Mouse (Mus musculus): ENCODE measurements around the gene Hsd11b1. TPM values are rescaled to one million over a fixed set of nuclear protein-coding genes. Genes with fewer than 3 reads are reported as not detected.

The Hsd11b1 gene
- polyA plus RNA-seq, 1 experiment from 2014 or later, result 0.14 TPM

DNA sequence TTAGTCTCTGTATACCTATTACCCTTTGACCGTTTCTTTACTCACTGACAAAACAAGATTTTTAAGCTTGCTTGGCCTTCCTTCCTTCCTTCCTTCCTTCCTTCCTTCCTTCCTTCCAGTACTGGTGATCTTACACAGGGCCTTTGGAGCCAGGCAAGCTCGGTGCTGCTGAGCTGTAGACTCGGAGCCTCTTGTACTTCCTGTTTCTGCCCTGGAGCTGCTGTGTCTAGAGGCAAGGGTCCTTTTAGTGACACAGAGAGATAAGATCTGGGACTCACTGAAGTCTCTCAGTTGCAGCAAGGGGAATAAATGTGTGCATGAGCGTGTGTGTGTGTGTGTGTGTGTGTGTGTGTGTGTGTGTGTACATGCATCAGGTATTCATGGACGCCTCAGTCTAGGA lies 32.9 kb downstream of the Hsd11b1 start:
- Histone ChIP-seq H3K9me3 (no peaks in the 10 kb centered on the region), H3K4me1 (peaks cover 23% of the 10 kb centered on the region), H3K27ac (no peak overlapping the region), H3K27me3 (ENCODE audit: poor library complexity, severe bottlenecking) (no peaks in the 10 kb centered on the region), H3K36me3 (replicated peaks) (no peaks in the 10 kb centered on the region), H3K4me3 (no peak overlapping the region)
- WGBS, result 75% methylated on average over 5 of the region's 5 CpGs
- no peak for DNase-seq (ENCODE audit: extremely low spot score, low spot score)

DNA sequence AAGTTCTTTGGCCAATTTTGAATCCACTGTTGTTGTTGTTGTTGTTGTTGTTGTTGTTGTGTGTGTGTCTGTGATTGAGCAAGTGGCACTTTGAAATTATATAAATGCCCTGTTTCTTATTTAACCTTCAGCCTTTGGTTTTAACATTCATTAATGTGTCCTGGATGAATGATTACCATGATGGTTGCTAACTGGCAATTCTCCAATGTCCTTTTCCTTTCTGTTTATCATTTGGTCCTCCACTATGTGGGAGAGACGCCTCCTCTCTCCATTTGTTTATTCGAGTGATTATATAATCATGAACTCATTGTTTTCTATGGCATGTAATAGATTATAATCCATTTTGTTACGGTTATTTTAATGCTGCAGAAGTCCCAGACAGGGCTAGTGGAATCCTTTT lies 33.3 kb downstream of the Hsd11b1 start:
- Histone ChIP-seq H3K27me3 (ENCODE audit: poor library complexity, severe bottlenecking) (no peaks in the 10 kb centered on the region), H3K9me3 (no peaks in the 10 kb centered on the region), H3K4me3 (no peak overlapping the region), H3K36me3 (replicated peaks) (no peaks in the 10 kb centered on the region), H3K4me1 (peaks cover 27% of the 10 kb centered on the region), H3K27ac (no peak overlapping the region)
- WGBS, result 87% methylated on average over 3 of the region's 3 CpGs
- DNase-seq (ENCODE audit: extremely low spot score, low spot score), result no peak

GRCm38 (mm10) chr1:193229570-193229969 lies 34.3 kb downstream of the Hsd11b1 start:
- no peak for DNase-seq (ENCODE audit: extremely low spot score, low spot score)
- no peaks in the 10 kb centered on the region for H3K9me3 ChIP-seq
- WGBS, result 94% methylated on average over 5 of the region's 5 CpGs
- no peaks in the 10 kb centered on the region for H3K36me3 ChIP-seq (replicated peaks)
- H3K4me3 ChIP-seq, result no peak overlapping the region
- H3K27me3 ChIP-seq (ENCODE audit: poor library complexity, severe bottlenecking), result no peaks in the 10 kb centered on the region
- peaks cover 32% of the 10 kb centered on the region for H3K4me1 ChIP-seq
- no peak overlapping the region for H3K27ac ChIP-seq

- WGBS, result 70% methylated on average over 4 of the region's 4 CpGs
These were observed 36.3 kb downstream of the Hsd11b1 start for GRCm38 (mm10) chr1:193227537-193227936.

DNA sequence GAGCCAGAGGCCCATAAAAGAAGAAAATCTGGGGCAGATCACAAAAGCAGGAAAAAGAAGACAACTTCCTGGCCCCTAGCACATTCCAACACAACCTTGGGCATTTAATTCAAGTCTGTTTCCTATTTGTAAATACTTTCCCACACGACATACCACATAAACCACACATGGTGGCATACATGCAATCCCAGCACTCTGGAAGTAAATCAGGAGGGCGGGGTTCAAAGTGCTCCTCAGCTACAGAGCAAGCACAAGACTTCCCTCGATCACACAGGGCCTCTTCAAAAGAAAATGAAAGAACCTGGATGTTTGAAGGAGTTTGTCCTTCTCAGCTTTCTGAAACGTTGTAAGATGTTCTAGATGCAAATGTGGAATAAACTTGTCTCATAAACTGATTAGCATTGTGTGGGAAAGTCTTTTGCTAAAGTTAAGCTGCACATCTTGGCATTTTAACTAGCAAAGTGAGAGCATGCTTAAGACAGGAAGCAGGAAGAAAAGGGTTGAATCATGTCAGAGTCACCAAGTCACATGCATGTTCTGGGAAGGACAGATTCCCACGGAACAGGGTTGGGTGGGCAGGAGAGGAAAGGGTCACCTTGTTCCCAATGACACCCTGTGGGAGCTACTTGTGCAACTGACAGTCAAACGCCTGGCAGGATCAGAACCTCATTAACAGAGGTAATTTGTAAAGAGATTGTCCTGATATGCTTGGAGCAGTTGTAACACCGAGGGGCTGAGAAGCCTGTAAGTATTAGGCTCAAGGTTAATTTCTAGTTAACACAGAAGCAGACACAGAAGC lies 37.0 kb downstream of the Hsd11b1 start:
- Histone ChIP-seq H3K4me3 (no peak overlapping the region), H3K27ac (no peak overlapping the region), H3K4me1 (peaks cover 32% of the 10 kb centered on the region), H3K27me3 (ENCODE audit: poor library complexity, severe bottlenecking) (no peaks in the 10 kb centered on the region), H3K36me3 (replicated peaks) (no peaks in the 10 kb centered on the region), H3K9me3 (no peaks in the 10 kb centered on the region)
- no peak for DNase-seq (ENCODE audit: extremely low spot score, low spot score)
- 67% methylated on average over 7 of the region's 7 CpGs for WGBS

More at GRCm38 (mm10) chr1:193227537-193227936, 36.3 kb downstream of the Hsd11b1 start:
- no peaks in the 10 kb centered on the region for H3K27me3 ChIP-seq (ENCODE audit: poor library complexity, severe bottlenecking)
- no peak for DNase-seq (ENCODE audit: extremely low spot score, low spot score)
- H3K4me1 ChIP-seq, result peaks cover 32% of the 10 kb centered on the region
- H3K27ac ChIP-seq, result no peak overlapping the region
- H3K9me3 ChIP-seq, result no peaks in the 10 kb centered on the region
- H3K4me3 ChIP-seq, result no peak overlapping the region
- H3K36me3 ChIP-seq (replicated peaks), result no peaks in the 10 kb centered on the region

- 97% methylated on average over 4 of the region's 4 CpGs for WGBS
- no peaks in the 10 kb centered on the region for H3K27me3 ChIP-seq (ENCODE audit: poor library complexity, severe bottlenecking)
- DNase-seq (ENCODE audit: extremely low spot score, low spot score), result no peak
- H3K4me3 ChIP-seq, result no peak overlapping the region
- no peaks in the 10 kb centered on the region for H3K9me3 ChIP-seq
- H3K4me1 ChIP-seq, result peaks cover 32% of the 10 kb centered on the region
- H3K36me3 ChIP-seq (replicated peaks), result no peaks in the 10 kb centered on the region
- H3K27ac ChIP-seq, result no peak overlapping the region
These were observed 37.8 kb downstream of the Hsd11b1 start for GRCm38 (mm10) chr1:193226114-193226513.

- Histone ChIP-seq H3K27me3 (ENCODE audit: poor library complexity, severe bottlenecking) (no peaks in the 10 kb centered on the region), H3K9me3 (no peaks in the 10 kb centered on the region), H3K27ac (no peak overlapping the region), H3K36me3 (replicated peaks) (no peaks in the 10 kb centered on the region), H3K4me3 (no peak overlapping the region), H3K4me1 (peaks cover 32% of the 10 kb centered on the region)
- DNase-seq (ENCODE audit: extremely low spot score, low spot score), result no peak
- 23% methylated on average over 3 of the region's 3 CpGs for WGBS
These were observed 38.3 kb downstream of the Hsd11b1 start for GRCm38 (mm10) chr1:193225531-193225930.

- WGBS, result 84% methylated on average over 5 of the region's 5 CpGs
- no peak overlapping the region for H3K27ac ChIP-seq
- DNase-seq (ENCODE audit: extremely low spot score, low spot score), result no peak
- H3K36me3 ChIP-seq (replicated peaks), result no peaks in the 10 kb centered on the region
- peaks cover 4% of the 10 kb centered on the region for H3K4me1 ChIP-seq
- H3K27me3 ChIP-seq (ENCODE audit: poor library complexity, severe bottlenecking), result no peaks in the 10 kb centered on the region
- no peaks in the 10 kb centered on the region for H3K9me3 ChIP-seq
- no peak overlapping the region for H3K4me3 ChIP-seq
These were observed 43.5 kb downstream of the Hsd11b1 start for GRCm38 (mm10) chr1:193220408-193220807.

DNA sequence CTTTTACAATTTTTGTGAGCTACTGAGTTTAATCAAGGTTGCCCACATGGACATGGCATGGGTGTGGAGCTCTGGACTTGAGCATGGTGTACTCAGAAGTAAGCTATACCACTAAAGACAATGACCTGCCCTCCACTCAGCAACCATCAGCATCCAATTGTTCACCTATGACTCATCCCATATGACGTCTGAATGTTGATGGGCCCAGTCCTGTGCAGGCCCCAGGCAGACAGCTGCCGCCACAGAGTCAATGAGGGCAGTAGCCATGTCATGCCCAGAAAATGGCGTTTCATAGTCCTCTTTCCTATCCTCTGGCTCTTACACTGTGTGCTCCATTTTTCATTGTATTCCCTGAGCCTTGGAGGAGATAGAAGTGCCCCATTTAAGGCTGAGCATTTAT lies 47.9 kb downstream of the Hsd11b1 start:
- Histone ChIP-seq H3K9me3 (no peaks in the 10 kb centered on the region), H3K4me3 (no peak overlapping the region), H3K27me3 (ENCODE audit: poor library complexity, severe bottlenecking) (no peaks in the 10 kb centered on the region), H3K27ac (no peak overlapping the region), H3K36me3 (replicated peaks) (no peaks in the 10 kb centered on the region), H3K4me1 (no peaks in the 10 kb centered on the region)
- DNase-seq (ENCODE audit: extremely low spot score, low spot score), result no peak
- 85% methylated on average over 3 of the region's 3 CpGs for WGBS

- DNase-seq (ENCODE audit: extremely low spot score, low spot score), result no peak
- 85% methylated on average over 5 of the region's 5 CpGs for WGBS
- no peaks in the 10 kb centered on the region for H3K27me3 ChIP-seq (ENCODE audit: poor library complexity, severe bottlenecking)
- H3K9me3 ChIP-seq, result no peaks in the 10 kb centered on the region
- no peaks in the 10 kb centered on the region for H3K4me1 ChIP-seq
- H3K4me3 ChIP-seq, result no peak overlapping the region
- no peaks in the 10 kb centered on the region for H3K36me3 ChIP-seq (replicated peaks)
- no peak overlapping the region for H3K27ac ChIP-seq
These were observed 49.8 kb downstream of the Hsd11b1 start for GRCm38 (mm10) chr1:193214053-193214452.

DNA sequence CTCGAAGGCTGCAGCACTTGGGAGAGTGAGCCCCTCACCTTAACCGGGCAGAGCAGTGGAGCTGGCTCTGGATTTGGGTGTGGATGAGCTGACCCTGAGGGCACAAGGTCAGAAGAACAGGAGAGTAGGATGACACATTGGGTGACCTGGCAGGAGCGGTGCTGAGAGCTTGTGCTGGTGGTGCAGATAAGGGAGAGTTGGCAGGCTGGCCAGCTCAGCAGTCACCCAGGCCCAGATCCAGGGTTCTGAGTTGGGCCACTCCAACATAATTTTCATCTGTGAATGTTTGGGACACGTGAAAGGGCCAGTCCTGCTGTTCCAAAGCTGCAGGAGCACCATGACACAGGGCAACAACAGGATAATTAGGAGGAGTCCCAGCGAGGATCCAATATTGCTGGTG lies 52.5 kb downstream of the Hsd11b1 start:
- H3K9me3 ChIP-seq, result no peaks in the 10 kb centered on the region
- DNase-seq (ENCODE audit: extremely low spot score, low spot score), result no peak

DNA sequence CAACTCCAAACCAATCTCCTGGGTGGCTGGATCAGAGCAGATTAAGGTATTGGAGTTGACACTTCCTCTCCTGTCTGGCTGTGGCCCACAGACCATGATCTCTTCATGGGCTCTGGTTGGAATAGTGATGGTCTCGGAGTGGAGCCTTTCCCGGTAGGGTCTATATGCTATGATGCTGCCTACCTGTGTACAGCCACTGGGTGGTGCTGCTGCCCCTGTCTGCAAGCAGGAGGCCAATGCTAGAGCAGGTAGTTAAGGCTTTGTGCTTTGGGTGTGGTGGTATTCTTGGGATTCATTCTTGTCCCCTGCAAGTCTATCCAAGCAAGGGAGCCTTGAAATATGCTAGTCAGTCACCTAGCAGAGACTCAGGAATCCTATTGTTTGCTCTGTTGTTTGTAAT lies 55.7 kb downstream of the Hsd11b1 start:
- no peaks in the 10 kb centered on the region for H3K4me1 ChIP-seq
- H3K27ac ChIP-seq, result no peak overlapping the region
- no peak overlapping the region for H3K4me3 ChIP-seq
- no peaks in the 10 kb centered on the region for H3K9me3 ChIP-seq
- no peaks in the 10 kb centered on the region for H3K36me3 ChIP-seq (replicated peaks)
- 42% methylated on average over 2 of the region's 2 CpGs for WGBS
- H3K27me3 ChIP-seq (ENCODE audit: poor library complexity, severe bottlenecking), result no peaks in the 10 kb centered on the region
- no peak for DNase-seq (ENCODE audit: extremely low spot score, low spot score)

More for the DNA sequence above, 52.5 kb downstream of the Hsd11b1 start:
- WGBS, result 84% methylated on average over 5 of the region's 5 CpGs
- Histone ChIP-seq H3K36me3 (replicated peaks) (no peaks in the 10 kb centered on the region), H3K4me1 (no peaks in the 10 kb centered on the region), H3K27me3 (ENCODE audit: poor library complexity, severe bottlenecking) (no peaks in the 10 kb centered on the region), H3K4me3 (no peak overlapping the region), H3K27ac (no peak overlapping the region)

GRCm38 (mm10) chr1:193207503-193207902 lies 56.4 kb downstream of the Hsd11b1 start, which contains the start of gene Lamb3:
Lamb3 (plus strand) TSS chr1:193207699.
- Histone ChIP-seq H3K9me3 (no peaks in the 10 kb centered on the region), H3K27me3 (ENCODE audit: poor library complexity, severe bottlenecking) (no peaks in the 10 kb centered on the region), H3K4me1 (no peaks in the 10 kb centered on the region), H3K4me3 (no peak within 1 kb of the TSS), H3K27ac (no peak within 1 kb of the TSS), H3K36me3 (replicated peaks) (no peaks in the 10 kb centered on the region)
- WGBS, result 85% methylated on average over 3 of the region's 3 CpGs
- DNase-seq (ENCODE audit: extremely low spot score, low spot score), result no peak
